Mouse (Mus musculus): ENCODE results near the gene Bahcc1.
A peak's percentile ranks its signal among the peaks of the same experiment; 100 is the strongest.

Bahcc1 gene

DNA sequence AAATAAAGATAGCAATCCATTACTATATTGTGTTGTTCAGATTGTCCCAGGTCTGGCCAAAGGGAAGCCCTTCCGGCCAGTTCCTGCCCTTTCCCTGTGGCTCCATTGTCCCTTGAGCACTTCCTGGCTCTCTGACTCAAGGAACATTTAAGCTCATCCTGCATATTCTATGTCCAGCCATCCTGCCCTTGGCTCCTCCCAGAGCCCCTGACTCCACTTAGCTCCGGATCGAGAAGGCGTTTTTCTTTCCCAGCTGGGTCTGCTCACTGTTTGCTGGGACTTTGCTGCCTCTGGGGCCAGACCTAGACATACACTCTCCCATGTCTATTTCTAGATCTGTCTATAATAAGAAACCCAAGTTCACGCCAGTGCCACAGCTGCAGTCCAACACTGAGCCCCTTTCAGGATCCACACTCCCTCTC lies 26.1 kb upstream of the Bahcc1 start:
- peak; percentile 63 for DNase-seq

DNA sequence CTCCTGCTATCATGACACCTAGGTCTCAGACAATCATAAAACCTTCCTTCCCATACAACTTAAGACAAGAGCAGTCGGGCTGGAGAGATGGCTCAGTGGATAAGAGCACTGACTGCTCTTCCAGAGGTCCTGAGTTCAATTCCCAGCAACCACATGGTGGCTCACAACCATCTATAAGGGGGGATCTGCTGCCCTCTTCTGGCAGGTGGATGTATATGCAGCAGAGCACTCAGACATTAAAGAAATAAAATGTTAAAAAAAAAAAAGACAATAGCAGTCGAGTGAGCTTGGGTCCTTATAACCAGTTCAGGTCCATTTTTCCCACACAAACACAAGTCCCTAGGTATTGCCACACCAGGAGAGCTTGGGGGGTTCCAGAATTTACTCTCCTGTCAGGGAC lies 23.9 kb upstream of the Bahcc1 start:
- no peak for DNase-seq

DNA sequence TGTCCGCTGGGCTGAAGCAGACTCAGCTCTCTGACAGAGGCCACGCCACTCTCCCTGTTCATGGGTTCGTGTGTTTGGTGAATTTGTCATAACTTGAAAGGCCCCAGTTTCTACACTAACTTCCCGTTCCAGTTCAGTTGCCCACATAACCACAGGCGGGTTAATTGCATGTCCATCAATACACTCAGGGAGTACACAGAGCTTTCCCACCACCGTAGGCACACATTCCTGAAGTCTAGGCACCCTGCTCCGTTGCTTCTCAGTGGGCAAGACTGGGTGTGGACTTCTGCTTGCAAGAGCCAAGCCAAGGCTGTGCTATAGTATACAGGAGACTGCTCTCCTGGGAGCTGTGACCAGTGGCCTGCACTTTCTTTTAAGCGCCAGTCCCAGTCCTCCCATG lies 23.3 kb upstream of the Bahcc1 start:
- DNase-seq: no peak

- DNase-seq: no peak
Measured at GRCm38 (mm10) chr11:120215726-120216241, 17.0 kb upstream of the Bahcc1 start.

DNA sequence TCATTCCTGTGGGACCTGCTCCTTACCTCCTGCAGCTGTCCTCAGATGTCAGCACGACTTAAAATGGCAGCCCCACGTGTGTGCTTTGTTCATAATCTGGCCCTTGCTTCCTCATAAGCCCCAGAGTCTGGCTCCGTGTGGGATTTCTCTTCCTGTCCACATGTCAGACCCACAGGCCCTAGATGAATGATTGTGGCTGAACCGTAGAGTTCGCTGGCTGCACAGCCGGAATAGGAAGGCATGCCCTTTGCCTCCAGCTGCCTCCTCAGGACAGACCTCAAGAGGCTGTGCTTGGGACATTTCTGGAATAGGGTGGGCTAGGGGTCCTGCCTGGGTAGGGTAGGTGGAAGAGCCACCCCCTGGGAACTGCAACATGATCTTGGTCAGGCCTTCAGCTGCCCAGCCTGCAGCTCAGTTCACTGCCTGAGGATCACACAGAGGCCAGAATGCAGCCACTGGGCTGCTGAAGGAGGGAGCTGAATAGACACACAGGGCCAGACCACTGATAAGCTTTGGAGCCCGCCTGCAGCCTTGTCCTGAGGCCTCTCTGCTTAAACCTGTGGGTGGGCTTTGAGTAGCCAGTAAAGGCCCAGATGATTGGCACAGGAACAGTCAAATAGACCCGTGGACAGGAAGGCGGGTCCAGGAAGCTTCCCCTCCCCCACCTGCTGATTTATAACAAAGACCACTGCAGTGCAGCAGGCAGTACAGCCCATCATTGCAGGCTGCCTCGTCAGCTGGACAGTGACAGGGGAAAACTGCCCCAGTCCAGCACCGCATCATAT lies 16.0 kb upstream of the Bahcc1 start:
- DNase-seq: peak; percentile 58

DNA sequence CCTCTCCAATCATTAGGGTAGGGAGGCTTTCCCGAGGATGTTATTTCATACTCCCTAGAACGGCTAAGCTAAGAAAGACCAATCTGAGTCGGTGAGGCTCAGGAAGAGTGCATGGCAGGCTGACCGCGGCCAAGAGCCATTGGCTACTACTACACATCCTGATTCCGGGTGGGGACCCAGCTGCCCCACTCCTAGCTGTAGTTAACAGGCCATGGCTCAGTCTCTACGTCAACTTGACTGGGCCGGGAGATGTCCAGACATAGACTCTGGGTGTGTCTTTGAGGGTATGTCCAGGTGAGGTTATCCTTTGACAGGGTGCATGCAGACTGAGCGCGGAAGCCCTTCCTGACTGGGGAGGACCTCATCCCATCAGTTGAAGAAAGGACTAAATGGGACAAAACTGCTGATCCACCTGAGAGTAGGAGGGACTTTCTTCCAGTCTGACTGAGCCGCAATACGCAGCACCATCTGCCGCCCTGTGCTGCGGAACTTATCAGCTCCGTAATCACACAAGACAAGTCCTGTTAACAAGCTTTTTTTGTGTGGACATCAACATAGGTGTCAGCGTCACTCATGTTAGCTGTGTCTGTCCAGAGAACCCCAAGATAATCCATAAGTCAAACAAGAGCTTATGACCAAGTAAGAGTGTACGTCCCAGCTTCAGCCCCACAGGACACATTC lies 14.4 kb upstream of the Bahcc1 start:
- DNase-seq: no peak

- DNase-seq: peak; percentile 56
Measured at GRCm38 (mm10) chr11:120218946-120219345, 13.8 kb upstream of the Bahcc1 start.

DNA sequence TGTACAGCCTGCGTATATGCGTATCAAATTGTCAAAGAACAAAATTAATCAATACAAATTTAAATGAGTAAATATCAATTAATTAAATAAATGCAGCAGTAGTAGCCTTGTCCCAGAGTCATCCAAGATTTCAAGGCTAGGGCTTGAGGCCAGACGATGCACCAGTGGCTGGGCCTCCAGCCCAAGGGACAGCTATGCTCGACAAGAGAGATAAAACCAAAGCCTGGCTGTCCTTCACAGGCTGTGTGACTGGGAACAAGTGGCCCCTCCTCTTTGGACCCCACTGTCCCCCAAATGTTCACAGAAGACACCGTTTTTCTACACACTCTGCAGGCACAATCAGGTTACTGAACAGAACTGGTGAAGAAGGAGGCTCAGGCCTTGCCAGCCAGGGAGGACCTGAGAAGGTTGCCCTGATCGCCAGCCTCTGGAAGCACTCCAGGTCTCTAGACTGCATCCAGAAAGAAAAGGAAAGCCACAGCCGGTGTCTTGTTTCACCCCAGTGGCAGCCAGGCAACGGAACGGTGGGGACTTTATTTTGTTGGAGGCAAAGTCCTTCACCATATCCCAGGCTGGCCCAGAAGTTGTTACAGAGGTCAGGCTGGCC lies 12.7 kb upstream of the Bahcc1 start:
- DNase-seq: peak; percentile 63

- no peak for DNase-seq
Measured at GRCm38 (mm10) chr11:120220963-120221827, 11.6 kb upstream of the Bahcc1 start.

DNA sequence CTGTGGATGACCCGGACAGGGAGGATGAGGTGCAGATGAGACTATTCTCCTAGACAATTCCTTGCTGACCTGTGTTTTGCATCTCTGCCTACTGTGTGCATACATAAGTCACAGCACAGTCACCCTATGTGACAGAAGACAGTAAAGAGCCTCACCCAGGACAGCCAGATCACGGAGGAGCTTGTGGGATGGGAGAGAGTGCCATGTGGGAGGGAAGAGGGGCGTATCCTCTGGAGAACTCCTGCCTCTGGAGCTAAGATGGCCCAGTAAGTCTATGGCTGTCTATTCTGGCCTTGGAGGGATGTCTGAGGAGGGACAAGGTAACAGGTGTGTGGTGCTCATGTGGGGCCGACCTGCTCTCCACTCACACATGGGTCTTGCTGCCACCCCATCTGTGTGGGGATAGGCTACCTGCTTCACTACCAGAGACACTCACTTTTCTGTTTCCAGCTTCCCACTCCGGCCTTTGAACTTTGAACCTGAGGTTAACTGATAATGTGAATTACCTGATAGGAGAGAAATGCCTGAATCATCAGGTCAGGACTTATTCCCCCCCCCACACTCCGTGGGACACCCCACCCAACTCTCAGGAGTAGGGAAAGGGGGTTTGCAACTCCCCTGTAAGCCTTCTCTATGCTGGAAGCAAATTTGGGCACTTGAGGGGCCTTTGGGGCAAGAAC lies 10.2 kb upstream of the Bahcc1 start:
- DNase-seq: peak; percentile 7

DNA sequence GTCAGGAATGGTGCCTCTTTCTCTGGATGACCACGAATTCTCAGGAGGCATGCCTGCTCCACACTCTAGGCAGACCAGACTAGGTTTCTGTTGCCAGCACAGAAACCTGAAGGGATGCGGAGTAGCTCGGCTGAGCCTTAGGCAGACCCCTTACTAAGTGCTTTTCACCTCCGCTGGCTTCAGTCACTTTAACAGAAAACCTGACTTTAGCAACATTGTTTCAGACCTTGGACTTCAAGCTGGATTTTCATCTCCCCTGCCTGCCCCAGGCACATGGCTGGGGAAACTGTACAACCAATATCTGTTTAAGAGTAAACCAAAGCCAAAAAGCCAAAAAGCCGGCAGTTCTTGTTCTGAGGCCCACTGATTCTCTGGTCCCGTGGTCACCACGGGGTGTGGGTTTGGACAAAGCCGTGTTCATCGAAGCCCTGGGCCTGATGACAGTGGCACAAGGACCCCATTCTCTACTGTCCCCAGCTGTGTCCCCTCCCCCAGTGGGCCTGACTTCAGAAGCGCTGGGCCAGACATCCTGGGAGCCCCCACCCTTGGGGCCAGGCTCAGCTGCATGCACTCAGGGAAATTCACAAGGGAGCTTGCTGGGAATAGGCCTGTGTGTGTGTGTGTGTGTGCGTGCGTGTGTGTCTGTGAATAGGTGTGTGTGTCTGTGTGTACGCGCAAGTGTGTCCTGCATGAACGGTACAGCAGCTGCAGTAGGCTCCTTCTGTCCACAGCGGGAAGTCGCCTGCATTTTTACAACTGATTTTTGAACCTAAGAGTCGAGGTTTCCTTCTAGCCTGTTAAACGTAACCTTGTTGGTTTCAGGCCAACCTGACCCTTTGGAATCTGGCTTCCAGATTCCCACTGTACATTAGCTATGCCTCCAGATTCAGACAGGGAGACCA lies 8.9 kb upstream of the Bahcc1 start:
- peak; percentile 77 for DNase-seq

DNA sequence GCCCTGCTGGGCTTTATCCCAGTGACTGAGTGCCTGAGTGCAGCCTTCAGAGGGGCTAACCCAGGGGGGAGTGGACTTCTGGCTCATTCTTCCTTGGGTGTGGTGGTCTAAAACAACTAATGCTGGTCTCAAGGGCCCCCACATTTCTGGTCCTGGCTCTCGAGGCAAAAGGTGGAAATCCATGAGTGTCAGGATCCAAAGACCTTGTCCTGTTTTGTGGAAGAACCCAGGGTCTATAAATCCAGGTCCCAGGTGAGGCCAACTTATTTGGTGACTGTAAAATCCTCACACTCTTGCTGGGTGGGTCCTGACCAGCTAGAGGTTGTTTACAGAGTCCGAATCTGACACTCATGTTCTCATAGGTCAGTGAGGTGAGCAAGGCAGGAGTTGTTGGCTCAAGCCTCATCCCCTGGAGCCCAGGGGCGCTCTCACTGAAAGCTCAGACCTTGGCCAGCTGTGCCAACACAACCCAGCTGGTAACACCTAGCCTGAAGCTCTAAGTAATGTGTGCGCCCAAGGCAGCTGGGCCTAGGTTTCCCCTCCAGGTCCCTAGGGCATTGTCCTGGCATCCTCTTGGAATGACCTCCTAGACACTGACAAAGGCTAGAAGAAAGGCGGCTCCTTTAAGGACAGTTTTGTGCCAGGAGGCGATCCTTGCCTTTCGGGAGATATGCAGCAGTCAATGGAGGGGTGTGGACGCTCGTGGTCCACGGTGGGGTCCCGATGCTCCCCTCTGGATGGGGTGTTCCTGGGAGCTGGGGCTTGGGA lies 8.1 kb upstream of the Bahcc1 start:
- peak; percentile 65 for DNase-seq

DNA sequence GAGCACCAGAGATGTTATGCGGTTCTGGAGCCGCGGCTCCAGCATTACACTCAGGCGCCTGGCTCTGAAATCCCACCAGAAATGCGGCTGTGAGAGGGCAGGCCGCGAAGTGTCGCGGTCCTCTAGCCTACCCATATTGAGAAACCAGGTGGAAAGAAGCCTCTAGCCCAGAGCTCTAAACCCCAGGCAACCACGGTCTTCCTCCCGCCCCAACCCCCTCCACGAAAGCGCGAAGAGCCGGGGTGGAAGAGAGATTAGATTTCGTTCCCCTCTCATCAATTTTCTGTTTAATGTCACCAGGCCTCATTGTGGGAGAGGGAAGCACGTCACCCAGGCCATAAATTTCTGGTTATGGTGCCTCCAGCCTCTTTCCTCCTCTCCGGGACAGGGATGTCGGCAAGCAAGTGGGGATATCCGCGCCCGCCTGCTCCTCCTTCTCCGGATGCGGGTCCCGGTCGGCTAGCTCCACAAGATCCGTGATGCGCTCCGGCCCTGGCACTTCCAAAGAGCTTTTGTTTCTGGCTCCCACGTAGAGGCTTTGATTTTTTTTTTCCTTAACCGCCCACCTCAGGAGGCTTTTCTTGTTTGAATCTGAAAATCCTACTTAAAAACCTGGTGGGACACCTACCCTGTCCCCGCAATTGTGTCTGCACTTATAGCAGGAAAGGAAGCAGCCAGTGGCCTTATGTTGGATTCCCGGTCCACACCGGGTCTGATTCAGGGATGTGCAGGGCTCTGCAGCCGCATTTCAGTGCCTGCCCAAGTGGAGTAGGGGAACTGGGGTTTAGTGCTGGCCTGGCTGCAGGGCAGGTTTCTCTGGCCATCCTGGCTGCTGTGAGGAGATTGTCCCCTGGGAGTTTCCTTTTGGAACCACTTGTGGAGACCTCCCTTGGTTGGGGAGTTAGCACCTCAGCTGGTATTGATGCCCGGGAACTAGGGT lies 7.2 kb upstream of the Bahcc1 start:
- DNase-seq: peak; percentile 84

DNA sequence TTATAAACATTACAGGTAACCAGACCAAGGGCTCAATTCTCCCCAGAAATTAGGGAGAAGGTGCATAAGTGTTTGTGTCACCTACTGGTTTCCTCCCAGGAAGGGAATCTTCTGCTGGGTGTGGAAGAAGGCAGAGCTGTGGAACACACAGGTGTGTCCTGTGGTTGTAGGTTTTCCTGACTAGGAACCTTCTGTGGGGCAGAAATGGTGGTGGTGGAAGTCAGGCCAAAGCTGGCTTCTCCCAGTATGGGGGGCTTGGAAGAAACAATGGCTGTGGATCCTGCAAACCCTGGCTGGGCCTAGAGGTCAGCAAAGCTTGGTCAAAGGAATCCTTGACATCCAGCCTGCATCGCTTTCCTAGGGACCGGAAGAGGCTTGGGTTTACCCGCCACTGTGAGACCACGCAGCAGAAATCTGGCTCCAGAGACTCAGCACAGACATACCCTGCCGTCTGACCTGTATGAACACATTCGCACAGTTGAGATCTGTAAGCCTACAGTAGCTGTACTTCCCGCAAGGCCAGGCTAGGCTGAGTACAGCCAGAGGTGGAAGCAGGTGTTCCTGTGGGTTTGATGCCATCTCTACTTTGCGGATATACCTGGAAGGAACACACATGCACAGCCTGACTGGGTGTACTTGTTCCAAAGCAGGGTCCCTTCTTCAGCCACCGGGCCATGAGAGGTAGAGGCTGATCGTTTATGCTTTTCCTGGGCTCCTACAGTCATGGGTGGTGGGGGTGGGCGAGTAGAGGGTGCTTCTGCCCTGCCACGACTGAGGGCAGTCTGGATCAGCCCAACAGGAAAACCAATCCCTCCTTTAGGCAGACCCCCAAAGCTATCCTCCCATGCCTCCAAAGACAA lies 6.1 kb upstream of the Bahcc1 start:
- peak; percentile 18 for DNase-seq

DNA sequence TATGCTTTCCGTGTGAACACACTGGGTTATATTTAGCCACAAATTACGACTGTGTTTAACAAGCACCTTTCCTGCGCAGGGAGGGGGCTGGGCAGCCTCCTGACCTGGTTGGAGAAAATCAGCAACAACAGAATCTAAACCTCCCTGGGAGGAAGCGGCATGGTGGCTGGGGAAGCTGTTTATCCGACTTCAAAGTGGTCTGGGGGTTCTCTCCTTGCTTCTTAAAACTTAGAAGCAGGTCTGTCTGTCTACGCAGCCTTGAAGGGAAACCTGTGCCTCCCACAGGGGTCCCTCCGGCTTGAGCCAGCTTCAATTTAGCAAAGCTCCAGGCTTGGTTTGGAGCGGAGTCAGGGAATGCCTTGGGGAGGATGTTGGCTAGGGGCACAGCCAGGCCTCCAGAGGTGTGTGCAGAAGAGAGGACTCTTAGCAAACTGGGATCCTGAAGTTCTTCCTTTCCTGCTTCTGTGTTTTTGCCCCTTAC lies 5.1 kb upstream of the Bahcc1 start:
- DNase-seq: peak; percentile 50

DNA sequence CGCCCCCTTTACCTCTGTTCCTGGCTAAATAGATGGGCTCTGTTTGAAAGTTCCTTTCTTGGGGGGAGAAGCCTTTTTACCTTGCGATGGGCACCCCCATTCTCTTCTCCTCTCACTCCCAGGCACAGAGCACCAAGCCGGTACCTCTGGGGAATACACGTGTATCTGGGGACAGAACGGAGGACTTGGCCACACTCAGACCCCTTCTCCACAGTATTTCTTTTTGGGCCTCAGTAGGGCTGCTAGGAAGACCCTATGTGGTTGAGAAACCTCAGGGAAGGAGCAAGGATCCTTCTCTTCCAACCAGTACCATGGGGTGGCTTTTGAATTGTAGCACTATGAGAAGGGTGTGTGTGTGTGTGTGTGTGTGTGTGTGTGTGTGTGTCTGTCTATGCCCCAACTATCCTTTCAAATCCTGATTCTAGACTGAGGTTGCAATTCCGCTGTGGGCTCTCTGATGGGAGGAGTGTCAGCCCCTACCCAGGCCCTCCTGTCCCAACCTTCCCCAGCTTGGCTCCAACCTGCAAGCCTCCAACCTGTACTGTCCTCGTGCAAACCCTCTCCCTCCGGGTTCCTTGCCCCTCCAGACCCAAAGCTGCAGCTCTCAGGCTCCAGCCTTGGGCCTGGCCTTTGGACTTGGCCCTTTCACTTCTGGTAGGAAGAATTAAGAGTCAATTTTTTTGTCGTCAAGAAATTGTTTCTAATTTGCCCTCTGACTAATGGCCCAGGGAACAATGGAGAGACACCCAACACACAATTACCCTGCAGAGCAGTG lies 4.4 kb upstream of the Bahcc1 start:
- DNase-seq: peak; percentile 58

DNA sequence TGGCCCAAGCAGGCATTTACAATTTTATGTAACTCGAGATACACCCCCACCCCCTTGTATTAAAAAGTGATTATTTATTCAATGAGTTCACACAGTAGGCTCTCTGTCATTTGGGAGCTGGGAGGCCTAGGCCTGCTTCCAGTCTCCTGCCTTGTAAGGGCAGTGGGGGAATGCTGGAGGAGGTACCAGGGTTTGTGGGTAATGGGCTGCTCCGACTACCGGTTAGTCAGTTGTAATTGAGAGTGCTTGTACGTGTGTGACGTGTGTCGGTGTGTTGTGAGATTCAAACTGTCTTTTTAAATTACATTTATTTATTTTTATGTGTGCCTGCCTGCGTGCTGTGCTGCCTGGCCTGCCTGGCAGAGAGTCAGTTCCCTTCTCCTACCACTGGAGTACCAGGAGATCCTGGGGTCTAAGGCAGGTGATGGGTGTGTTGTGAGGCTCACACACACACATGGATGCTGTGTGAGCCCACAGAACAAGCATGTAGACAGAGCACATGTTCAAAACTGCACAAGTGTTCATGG lies 3.8 kb upstream of the Bahcc1 start:
- DNase-seq: peak; percentile 22
